Mouse (Mus musculus) heart, adult 8-10 months (tissue): ENCODE results near the gene Nipsnap3b. TPM values are rescaled to one million over a fixed set of nuclear protein-coding genes. Genes with fewer than 3 reads are reported as not detected.

Experiments used
- DNase-seq: peaks from one replicate; pipeline ENCODE4 v3.0.0; 2022; ENCODE audit warnings: low spot score
- total RNA-seq, 4 experiments: library from RNA; stranded (reverse); gene quantifications; 2 replicates each; pipeline ENCODE4 v1.2.4; 2022

Gene Nipsnap3b
- 1 to 10 TPM; 5.3 to 7.8 (median 6.5) TPM for total RNA-seq

- peak; percentile 90 for DNase-seq
These were observed at the start of gene Nipsnap3b for GRCm38 (mm10) chr4:53011732-53012361. Nipsnap3b (plus strand) TSS chr4:53011880.

- DNase-seq: no peak
These were observed 47.4 kb upstream of the Nipsnap3b start, which contains the start of gene Olfr270 for GRCm38 (mm10) chr4:52964247-52964646. Olfr270 (plus strand) TSS chr4:52964547.

GRCm38 (mm10) chr4:52985216-52985615, 26.5 kb upstream of the Nipsnap3b start:
- DNase-seq: no peak

- DNase-seq: no peak
These were observed 25.4 kb upstream of the Nipsnap3b start for GRCm38 (mm10) chr4:52986266-52986665.

GRCm38 (mm10) chr4:52989248-52989647, 22.4 kb upstream of the Nipsnap3b start, which contains the start of gene Nipsnap3a:
Nipsnap3a (plus strand) TSS chr4:52989272.
- no peak for DNase-seq

GRCm38 (mm10) chr4:52999449-52999848, 12.2 kb upstream of the Nipsnap3b start:
- DNase-seq: no peak

GRCm38 (mm10) chr4:53000154-53000553, 11.5 kb upstream of the Nipsnap3b start:
- no peak for DNase-seq

- no peak for DNase-seq
These were observed 2.5 kb upstream of the Nipsnap3b start for GRCm38 (mm10) chr4:53009183-53009582.

- DNase-seq: no peak
These were observed 1.8 kb upstream of the Nipsnap3b start for GRCm38 (mm10) chr4:53009871-53010270.

- DNase-seq: no peak
These were observed 2.7 kb downstream of the Nipsnap3b start for GRCm38 (mm10) chr4:53014421-53014820.

GRCm38 (mm10) chr4:53015024-53015423, 3.3 kb downstream of the Nipsnap3b start:
- no peak for DNase-seq

- no peak for DNase-seq
These were observed 6.7 kb downstream of the Nipsnap3b start for GRCm38 (mm10) chr4:53018392-53018791.

- no peak for DNase-seq
These were observed 11.7 kb downstream of the Nipsnap3b start for GRCm38 (mm10) chr4:53023189-53023925.

- DNase-seq: peak; percentile 10
These were observed 12.7 kb downstream of the Nipsnap3b start for GRCm38 (mm10) chr4:53024397-53024796.

- no peak for DNase-seq
These were observed 16.1 kb downstream of the Nipsnap3b start for GRCm38 (mm10) chr4:53027811-53028210.

- peak; percentile 16 for DNase-seq
These were observed 18.8 kb downstream of the Nipsnap3b start for GRCm38 (mm10) chr4:53030326-53030948.

- DNase-seq: no peak
These were observed 32.1 kb downstream of the Nipsnap3b start for GRCm38 (mm10) chr4:53043819-53044218.

- no peak for DNase-seq
These were observed 34.1 kb downstream of the Nipsnap3b start for GRCm38 (mm10) chr4:53045807-53046206.

- DNase-seq: no peak
These were observed 34.8 kb downstream of the Nipsnap3b start for GRCm38 (mm10) chr4:53046238-53047022.

GRCm38 (mm10) chr4:53062301-53063008, 50.8 kb downstream of the Nipsnap3b start:
- no peak for DNase-seq
